Mouse (Mus musculus) erythroblast, embryonic 14.5 days (primary cell): ENCODE results near the gene Agtpbp1. TPM values are rescaled to one million over a fixed set of nuclear protein-coding genes. Genes with fewer than 3 reads are reported as not detected.

Source experiments
- H3K27me3 ChIP-seq: 2 replicates; pipeline ENCODE4 v1.6.1; 2012; ENCODE audit warnings: inconsistent platforms; ENCODE audit not compliant: control insufficient read depth
- H3K36me3 ChIP-seq: 2 replicates; pipeline ENCODE4 v1.6.1; 2012; ENCODE audit warnings: mild to moderate bottlenecking, inconsistent platforms; ENCODE audit not compliant: control insufficient read depth
- H3K4me1 ChIP-seq: 2 replicates; pipeline ENCODE4 v1.6.1; 2012; ENCODE audit warnings: inconsistent platforms; ENCODE audit not compliant: control insufficient read depth
- H3K4me3 ChIP-seq: replicated peaks from 2 replicates; pipeline ENCODE3; 2012; ENCODE audit warnings: moderate library complexity, mild to moderate bottlenecking, inconsistent platforms
- H3K9me3 ChIP-seq: 2 replicates; pipeline ENCODE4 v1.6.1; 2012; ENCODE audit warnings: low read length, inconsistent platforms, mixed read lengths; ENCODE audit not compliant: control insufficient read depth
- GATA1 ChIP-seq: IDR thresholded peaks from 2 replicates; pipeline ENCODE4 v1.6.1; 2012; ENCODE audit warnings: low read length, inconsistent platforms, mixed read lengths
- TAL1 ChIP-seq: IDR thresholded peaks from 3 replicates; pipeline ENCODE4 v1.6.1; 2012; ENCODE audit warnings: low read length, inconsistent platforms, mixed read lengths
- polyA plus RNA-seq: library from polyadenylated mRNA; stranded (reverse); fragments of >175 nt; gene quantifications from 2 replicates; pipeline ENCODE4 v1.2.3, GENCODE M21; 2012

Gene Agtpbp1
- polyA plus RNA-seq, 1 experiment, result 0.17 TPM

GRCm38 (mm10) chr13:59587201-59587600 lies 2.2 kb upstream of the Agtpbp1 start:
- Histone ChIP-seq H3K4me3 (no peak overlapping the region), H3K4me1 (peaks cover 52% of the 10 kb centered on the region), H3K27me3 (no peaks in the 10 kb centered on the region), H3K9me3 (no peaks in the 10 kb centered on the region), H3K36me3 (peaks cover 48% of the 10 kb centered on the region)
- TF ChIP-seq TAL1 (no peak), GATA1 (no peak)

GRCm38 (mm10) chr13:59585648-59586005 lies 600 bp upstream of the Agtpbp1 start:
- peaks cover 33% of the 10 kb centered on the region for H3K36me3 ChIP-seq
- no peaks in the 10 kb centered on the region for H3K27me3 ChIP-seq
- H3K4me3 ChIP-seq, result peak overlapping the region; percentile 93
- TF ChIP-seq TAL1, result no peak
- no peak for TF ChIP-seq GATA1
- H3K9me3 ChIP-seq, result no peaks in the 10 kb centered on the region
- H3K4me1 ChIP-seq, result peaks cover 42% of the 10 kb centered on the region

- H3K36me3 ChIP-seq, result peaks cover 22% of the 10 kb centered on the region
- H3K4me3 ChIP-seq, result peak overlapping the region; percentile 93
- H3K9me3 ChIP-seq, result no peaks in the 10 kb centered on the region
- TF ChIP-seq GATA1, result no peak
- H3K4me1 ChIP-seq, result peaks cover 42% of the 10 kb centered on the region
- no peaks in the 10 kb centered on the region for H3K27me3 ChIP-seq
These were observed 546 bp downstream of the Agtpbp1 start for GRCm38 (mm10) chr13:59584481-59584880.

- no peaks in the 10 kb centered on the region for H3K9me3 ChIP-seq
- H3K4me3 ChIP-seq, result no peak overlapping the region
- TF ChIP-seq TAL1 (no peak), GATA1 (no peak)
- no peaks in the 10 kb centered on the region for H3K36me3 ChIP-seq
- peaks cover 14% of the 10 kb centered on the region for H3K4me1 ChIP-seq
- no peaks in the 10 kb centered on the region for H3K27me3 ChIP-seq
These were observed 4.1 kb downstream of the Agtpbp1 start for GRCm38 (mm10) chr13:59580954-59581353.

- Histone ChIP-seq H3K27me3 (no peaks in the 10 kb centered on the region; the same call in 1 of the 2 replicates), H3K9me3 (no peaks in the 10 kb centered on the region), H3K4me3 (no peak overlapping the region), H3K4me1 (peaks cover 2% of the 10 kb centered on the region), H3K36me3 (no peaks in the 10 kb centered on the region)
- no peak for TF ChIP-seq GATA1
- no peak for TF ChIP-seq TAL1
These were observed 12.5 kb downstream of the Agtpbp1 start for GRCm38 (mm10) chr13:59572549-59572948.

- Histone ChIP-seq H3K36me3 (no peaks in the 10 kb centered on the region), H3K9me3 (no peaks in the 10 kb centered on the region), H3K27me3 (peaks cover 3% of the 10 kb centered on the region), H3K4me3 (no peak overlapping the region), H3K4me1 (peaks cover 2% of the 10 kb centered on the region)
- TF ChIP-seq TAL1 (no peak), GATA1 (no peak)
These were observed 13.9 kb downstream of the Agtpbp1 start for GRCm38 (mm10) chr13:59571107-59571506.

- Histone ChIP-seq H3K4me3 (no peak overlapping the region), H3K4me1 (peaks cover 5% of the 10 kb centered on the region), H3K9me3 (no peaks in the 10 kb centered on the region), H3K36me3 (no peaks in the 10 kb centered on the region), H3K27me3 (peaks cover 11% of the 10 kb centered on the region)
- TF ChIP-seq GATA1 (no peak), TAL1 (no peak)
These were observed 19.0 kb downstream of the Agtpbp1 start for GRCm38 (mm10) chr13:59565945-59566520.

- Histone ChIP-seq H3K4me1 (peaks cover 6% of the 10 kb centered on the region), H3K4me3 (no peak overlapping the region), H3K9me3 (no peaks in the 10 kb centered on the region), H3K36me3 (no peaks in the 10 kb centered on the region), H3K27me3 (peaks cover 11% of the 10 kb centered on the region)
- TF ChIP-seq GATA1, result no peak
- TF ChIP-seq TAL1, result no peak
These were observed 20.1 kb downstream of the Agtpbp1 start for GRCm38 (mm10) chr13:59564923-59565322.

- TF ChIP-seq TAL1 (no peak), GATA1 (no peak)
- no peaks in the 10 kb centered on the region for H3K36me3 ChIP-seq
- H3K4me3 ChIP-seq, result no peak overlapping the region
- H3K27me3 ChIP-seq, result peaks cover 11% of the 10 kb centered on the region
- peaks cover 6% of the 10 kb centered on the region for H3K4me1 ChIP-seq
- H3K9me3 ChIP-seq, result no peaks in the 10 kb centered on the region
These were observed 20.5 kb downstream of the Agtpbp1 start for GRCm38 (mm10) chr13:59564505-59564904.

- H3K4me1 ChIP-seq, result peaks cover 16% of the 10 kb centered on the region
- TF ChIP-seq GATA1 (no peak), TAL1 (no peak)
- no peaks in the 10 kb centered on the region for H3K36me3 ChIP-seq
- H3K4me3 ChIP-seq, result no peak overlapping the region
- no peaks in the 10 kb centered on the region for H3K9me3 ChIP-seq
- H3K27me3 ChIP-seq, result peaks cover 15% of the 10 kb centered on the region
These were observed 22.6 kb downstream of the Agtpbp1 start for GRCm38 (mm10) chr13:59562471-59562870.
